Mouse (Mus musculus): ENCODE measurements around the gene Pak1. TPM values are rescaled to one million over a fixed set of nuclear protein-coding genes. Genes with fewer than 3 reads are reported as not detected.

The Pak1 gene
- polyA plus RNA-seq, 1 experiment from 2014 or later, result 22.5 TPM

- Histone ChIP-seq H3K27ac (no peak overlapping the region), H3K4me1 (no peaks in the 10 kb centered on the region), H3K4me2 (replicated peaks) (no peak overlapping the region), H3K27me3 (no peaks in the 10 kb centered on the region), H3K36me3 (no peaks in the 10 kb centered on the region; the same call in 1 of the 2 replicates), H3K9me3 (no peaks in the 10 kb centered on the region), H3K4me3 (no peak overlapping the region), H3K9ac (no peak overlapping the region)
- 88% methylated on average over 4 of the region's 4 CpGs for WGBS
- no peak for ATAC-seq (ENCODE audit: low FRiP score, low read depth)
Measured at GRCm38 (mm10) chr7:97872396-97872795, 84.1 kb downstream of the Pak1 start.

GRCm38 (mm10) chr7:97873317-97873716 lies 85.0 kb downstream of the Pak1 start:
- H3K9me3 ChIP-seq, result no peaks in the 10 kb centered on the region
- no peak overlapping the region for H3K9ac ChIP-seq
- H3K27ac ChIP-seq, result no peak overlapping the region
- no peak overlapping the region for H3K4me3 ChIP-seq
- H3K27me3 ChIP-seq, result no peaks in the 10 kb centered on the region
- ATAC-seq (ENCODE audit: low FRiP score, low read depth), result no peak
- H3K4me2 ChIP-seq (replicated peaks), result no peak overlapping the region
- no peaks in the 10 kb centered on the region; the same call in 1 of the 2 replicates for H3K36me3 ChIP-seq
- H3K4me1 ChIP-seq, result no peaks in the 10 kb centered on the region

DNA sequence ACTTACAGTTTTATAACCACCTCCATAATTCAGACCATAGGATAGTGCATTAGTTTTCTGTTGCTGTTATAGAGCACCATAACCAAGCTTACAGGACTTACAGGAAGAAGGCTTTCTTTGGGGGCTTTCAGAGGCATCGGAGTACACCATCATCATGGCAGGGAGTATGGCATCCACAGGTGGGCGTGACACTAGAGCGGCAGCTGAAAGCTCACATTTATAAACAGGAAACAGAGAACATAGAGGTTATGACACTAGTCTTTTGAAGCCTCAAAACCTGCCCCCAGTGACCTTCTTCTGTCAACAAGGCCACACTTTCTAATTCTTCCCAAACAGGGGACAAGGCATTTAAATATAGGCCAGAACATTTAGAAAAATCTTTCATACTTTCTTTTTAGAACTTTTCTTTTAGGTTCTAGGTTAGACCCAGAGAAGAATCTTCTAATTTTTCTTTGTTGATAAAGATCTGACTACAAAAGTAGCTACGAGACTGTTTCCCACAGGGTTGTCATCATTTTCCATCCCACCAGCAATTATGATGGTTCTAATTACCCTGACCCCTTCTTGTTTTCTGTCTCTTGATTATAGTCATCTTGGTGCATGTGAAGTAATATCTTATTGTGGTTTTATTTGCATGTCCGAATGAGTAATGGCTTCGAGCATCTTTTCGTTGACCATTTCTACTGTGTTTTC lies 89.7 kb downstream of the Pak1 start:
- Histone ChIP-seq H3K27ac (no peak overlapping the region), H3K36me3 (no peaks in the 10 kb centered on the region), H3K27me3 (no peaks in the 10 kb centered on the region), H3K4me1 (no peaks in the 10 kb centered on the region), H3K9ac (no peak overlapping the region), H3K9me3 (no peaks in the 10 kb centered on the region), H3K4me2 (replicated peaks) (no peak overlapping the region), H3K4me3 (no peak overlapping the region)
- WGBS, result 81% methylated on average over 7 of the region's 7 CpGs
- no peak for ATAC-seq (ENCODE audit: low FRiP score, low read depth)

DNA sequence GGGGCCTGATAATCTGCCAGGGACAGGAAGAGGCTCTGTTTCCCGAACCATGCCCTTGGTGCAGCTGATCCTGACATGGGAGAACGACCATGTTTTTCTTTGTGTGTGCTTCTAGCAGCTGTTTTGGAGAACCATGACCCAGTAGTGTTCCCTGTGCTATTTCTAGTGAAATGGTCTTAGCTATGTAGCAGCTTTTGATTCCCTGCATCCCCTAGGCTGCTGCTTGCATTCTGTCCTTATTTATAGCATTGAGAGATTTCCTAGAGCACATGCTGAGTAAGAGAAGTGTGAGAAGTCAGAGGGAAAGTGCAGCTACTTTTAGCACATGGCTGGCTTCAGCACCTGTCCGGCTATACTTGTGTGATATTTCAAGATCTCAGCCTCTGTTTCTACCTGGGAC lies 123.3 kb downstream of the Pak1 start:
- Histone ChIP-seq H3K36me3 (peaks cover 23% of the 10 kb centered on the region), H3K27me3 (no peaks in the 10 kb centered on the region), H3K4me1 (no peaks in the 10 kb centered on the region), H3K9me3 (no peaks in the 10 kb centered on the region), H3K9ac (no peak overlapping the region), H3K4me2 (replicated peaks) (no peak overlapping the region), H3K27ac (no peak overlapping the region), H3K4me3 (no peak overlapping the region)
- ATAC-seq (ENCODE audit: low FRiP score, low read depth), result no peak
- WGBS, result 72% methylated on average over 3 of the region's 3 CpGs

DNA sequence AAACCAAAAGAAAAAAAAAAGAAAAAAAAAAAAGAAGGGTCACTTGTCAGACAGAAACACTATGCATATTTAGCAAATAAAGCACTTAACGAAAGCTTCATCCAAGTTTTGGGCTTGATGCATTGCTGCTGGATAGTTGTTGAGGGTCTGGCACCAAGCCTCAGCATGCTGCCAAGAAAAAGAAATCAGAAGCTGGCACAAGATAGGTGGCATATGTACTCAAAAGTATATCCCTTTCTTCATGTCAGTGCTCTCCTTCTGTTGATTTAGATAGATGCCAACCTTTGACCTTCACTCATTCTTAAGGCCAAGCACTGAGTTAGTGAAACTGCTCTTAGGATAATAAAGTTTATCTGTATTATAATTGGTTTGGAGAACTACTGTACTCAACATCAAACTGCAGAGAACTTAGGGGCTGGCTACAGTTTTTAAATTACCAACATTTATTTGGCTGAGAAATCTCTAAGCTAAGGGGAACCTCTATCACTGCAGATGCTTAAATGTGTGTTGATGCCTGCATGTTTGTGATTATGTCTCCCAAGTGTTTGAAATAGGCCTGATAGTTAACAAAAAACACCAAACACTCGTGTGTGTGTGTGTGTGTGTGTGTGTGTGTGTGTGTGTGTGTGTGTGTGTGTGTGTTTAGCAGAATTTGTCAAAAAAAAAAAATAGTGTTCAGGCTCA lies 126.6 kb downstream of the Pak1 start:
- ATAC-seq (ENCODE audit: low FRiP score, low read depth), result no peak
- no peak overlapping the region for H3K4me3 ChIP-seq
- WGBS, result 82% methylated on average over 2 of the region's 2 CpGs
- no peaks in the 10 kb centered on the region for H3K27me3 ChIP-seq
- no peak overlapping the region for H3K9ac ChIP-seq
- H3K4me2 ChIP-seq (replicated peaks), result no peak overlapping the region
- H3K9me3 ChIP-seq, result no peaks in the 10 kb centered on the region
- no peaks in the 10 kb centered on the region for H3K4me1 ChIP-seq
- H3K36me3 ChIP-seq, result peaks cover 12% of the 10 kb centered on the region
- H3K27ac ChIP-seq, result no peak overlapping the region

GRCm38 (mm10) chr7:97919742-97920141 lies 131.4 kb downstream of the Pak1 start, which contains the start of gene Gdpd4:
Gdpd4 (plus strand) TSS chr7:97919955.
- Histone ChIP-seq H3K36me3 (no peaks in the 10 kb centered on the region), H3K27ac (no peak within 1 kb of the TSS), H3K9ac (no peak within 1 kb of the TSS), H3K4me3 (no peak within 1 kb of the TSS), H3K9me3 (no peaks in the 10 kb centered on the region), H3K4me2 (replicated peaks) (no peak within 1 kb of the TSS), H3K4me1 (no peaks in the 10 kb centered on the region), H3K27me3 (no peaks in the 10 kb centered on the region)
- no peak for ATAC-seq (ENCODE audit: low FRiP score, low read depth)
- WGBS, result 78% methylated on average over 12 of the region's 12 CpGs

DNA sequence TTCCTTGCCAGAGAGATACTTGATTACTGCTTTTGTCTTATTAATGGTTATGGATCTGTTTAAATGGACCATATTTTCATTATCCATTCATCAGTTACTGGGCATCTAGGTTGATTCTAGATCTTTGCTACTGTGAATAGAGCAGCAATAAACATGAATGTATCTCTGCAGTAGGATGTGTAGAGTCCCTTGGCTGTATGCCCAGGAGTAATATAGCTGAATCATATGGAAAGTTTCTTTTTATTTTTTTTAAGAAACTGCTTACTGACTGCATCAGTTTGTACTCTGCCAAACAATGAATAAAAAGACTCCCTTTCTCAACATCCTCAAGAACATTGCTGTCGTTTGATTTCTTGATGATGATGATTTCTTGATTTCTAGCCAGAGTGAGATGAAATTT lies 137.5 kb downstream of the Pak1 start:
- H3K36me3 ChIP-seq, result no peaks in the 10 kb centered on the region
- H3K27me3 ChIP-seq, result no peaks in the 10 kb centered on the region
- no peak overlapping the region for H3K27ac ChIP-seq
- no peak overlapping the region for H3K4me3 ChIP-seq
- no peaks in the 10 kb centered on the region for H3K4me1 ChIP-seq
- 69% methylated on average over 1 of the region's 1 CpGs for WGBS
- ATAC-seq (ENCODE audit: low FRiP score, low read depth), result no peak
- no peak overlapping the region for H3K4me2 ChIP-seq (replicated peaks)
- H3K9ac ChIP-seq, result no peak overlapping the region
- no peaks in the 10 kb centered on the region for H3K9me3 ChIP-seq

DNA sequence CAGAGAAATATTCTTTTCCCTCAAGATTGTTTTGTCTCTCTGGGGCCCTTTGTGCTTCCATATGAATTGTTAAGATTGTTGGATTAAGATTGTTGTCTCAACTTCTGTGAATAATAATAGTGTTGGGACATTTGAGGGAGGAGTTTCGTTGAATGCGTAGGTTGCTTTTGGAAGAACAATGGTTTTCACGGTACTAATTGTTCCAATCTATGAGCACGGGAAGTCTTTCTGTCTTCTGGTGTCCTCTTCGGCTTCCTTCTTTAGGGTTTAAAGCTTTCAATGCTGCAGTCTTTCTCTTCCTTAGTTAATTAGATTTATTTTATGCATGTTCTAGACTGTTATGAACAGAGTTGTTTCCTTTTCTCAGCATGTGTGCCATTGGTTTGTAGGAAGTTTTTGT lies 138.6 kb downstream of the Pak1 start:
- ATAC-seq (ENCODE audit: low FRiP score, low read depth), result no peak
- Histone ChIP-seq H3K4me3 (no peak overlapping the region), H3K9ac (no peak overlapping the region), H3K27me3 (no peaks in the 10 kb centered on the region), H3K27ac (no peak overlapping the region), H3K4me2 (replicated peaks) (no peak overlapping the region), H3K4me1 (no peaks in the 10 kb centered on the region), H3K9me3 (no peaks in the 10 kb centered on the region), H3K36me3 (no peaks in the 10 kb centered on the region)
- WGBS, result 93% methylated on average over 5 of the region's 5 CpGs

GRCm38 (mm10) chr7:97944485-97944884 lies 156.1 kb downstream of the Pak1 start:
- ATAC-seq (ENCODE audit: low FRiP score, low read depth), result no peak
- no peaks in the 10 kb centered on the region for H3K36me3 ChIP-seq
- H3K4me3 ChIP-seq, result no peak overlapping the region
- no peak overlapping the region for H3K27ac ChIP-seq
- H3K4me1 ChIP-seq, result no peaks in the 10 kb centered on the region
- H3K27me3 ChIP-seq, result no peaks in the 10 kb centered on the region
- 88% methylated on average over 1 of the region's 1 CpGs for WGBS
- no peak overlapping the region for H3K9ac ChIP-seq
- H3K4me2 ChIP-seq (replicated peaks), result no peak overlapping the region
- no peaks in the 10 kb centered on the region for H3K9me3 ChIP-seq

Other genes starting within 250 kb of the Pak1 start
- 82.3 and 86.6 TPM in 2 replicates for gene Aamdc, start 209.0 kb upstream of the Pak1 start, polyA plus RNA-seq (2015; fragmentation: Nextera tagmentation; extraction: Ambion mirVana)
- gene Rsf1, start 208.7 kb upstream of the Pak1 start, polyA plus RNA-seq (2015; fragmentation: Nextera tagmentation; extraction: Ambion mirVana), result 31.1 and 32.1 TPM in 2 replicates
- 229 and 230 TPM in 2 replicates for gene Clns1a, start 91.9 kb upstream of the Pak1 start, polyA plus RNA-seq (2015; fragmentation: Nextera tagmentation; extraction: Ambion mirVana)
- gene Aqp11, start 50.3 kb upstream of the Pak1 start, polyA plus RNA-seq (2015; fragmentation: Nextera tagmentation; extraction: Ambion mirVana), result 2.7 and 3.8 TPM in 2 replicates
- gene Gdpd4, start 131.4 kb downstream of the Pak1 start, polyA plus RNA-seq (2015; fragmentation: Nextera tagmentation; extraction: Ambion mirVana), result not detected in 2 replicates

Data from limb, embryonic 13.5 days (tissue).